9 mouse cellular contexts compared by ENCODE assay signal in genomic region chr19:42432191-42432590, GRCm38 (mm10). TPM values are rescaled to one million over a fixed set of nuclear protein-coding genes. Genes with fewer than 3 reads are reported as not detected.
DNase-seq lines count a peak whose midpoint lies in the region; ATAC-seq and TF ChIP-seq lines count a peak whose summit lies in the region.
"Had no signal": no experiment of that assay in that cellular context is flagged by ENCODE, and none has a peak within 500 bp of the region (broad histone marks: within the 10 kb centered on the region; RNA-seq: fewer than 3 reads in every experiment).

No protein-coding gene starts in this region.

- in situ Hi-C loops in Patski (cut with MboI; ENCODE audit: low pct_unique_long_range_greater_than_20kb): no loop called here

- H3K27ac ChIP-seq in heart, embryonic 10.5 days: peak overlapping the region; percentile 52; the same call in 1 of the 2 replicates
- no peak overlapping the region for H3K27ac ChIP-seq in heart, embryonic 14.5 days (replicated peaks in 1 of 2; ENCODE audit: control insufficient read depth in 1 of 2, insufficient read depth in 1 of 2, low read depth in 2 of 2, low read length in 2 of 2)
- H3K27ac ChIP-seq in limb, embryonic 13.5 days: no peak overlapping the region
- peak overlapping the region; percentile 91 for H3K27ac ChIP-seq in neural tube, embryonic 15.5 days (replicated peaks)

- WGBS in heart, embryonic 10.5 days: under 1% methylated on average over 35 of the region's 44 CpGs
- whole genome bisulfite sequencing in heart, embryonic 14.5 days: under 1% methylated on average over 41 of the region's 44 CpGs
- WGBS in limb, embryonic 13.5 days: under 1% methylated on average over 33 of the region's 44 CpGs
- WGBS in neural tube, embryonic 15.5 days: under 1% methylated on average over 42 of the region's 44 CpGs

- H3K36me3 ChIP-seq in heart, embryonic 10.5 days: no peaks in the 10 kb centered on the region
- H3K36me3 ChIP-seq in heart, embryonic 14.5 days (ENCODE audit: control insufficient read depth, insufficient read depth, low read length): no peaks in the 10 kb centered on the region
- no peaks in the 10 kb centered on the region for H3K36me3 ChIP-seq in limb, embryonic 13.5 days
- no peaks in the 10 kb centered on the region for H3K36me3 ChIP-seq in neural tube, embryonic 15.5 days

- H3K9me3 ChIP-seq in heart, embryonic 10.5 days: no peaks in the 10 kb centered on the region
- H3K9me3 ChIP-seq in heart, embryonic 14.5 days (ENCODE audit: control insufficient read depth, low read length): no peaks in the 10 kb centered on the region
- H3K9me3 ChIP-seq in limb, embryonic 13.5 days: no peaks in the 10 kb centered on the region
- H3K9me3 ChIP-seq in neural tube, embryonic 15.5 days (replicated peaks): no peaks in the 10 kb centered on the region

- no peak for DNase-seq in heart, embryonic 10.5 days (ENCODE audit: low spot score)
- no peak for DNase-seq in heart, postnatal 25 days (ENCODE audit: low spot score)
- no peak for DNase-seq in Patski (ENCODE audit: low read depth, low spot score)
- no peak for DNase-seq in MN1 (ENCODE audit: low spot score)

- peak overlapping the region; percentile 88 for H3K4me2 ChIP-seq in heart, embryonic 14.5 days (ENCODE audit: low read length)
- H3K4me2 ChIP-seq in limb, embryonic 13.5 days (replicated peaks): peak overlapping the region; percentile 89
- peak overlapping the region; percentile 86 for H3K4me2 ChIP-seq in neural tube, embryonic 15.5 days

- CTCF ChIA-PET in Patski (lab: Charles Lee): interaction anchor here (0.6 to 3.6 kb wide), 4 partner anchors 11 to 53 kb away, joined by 3 to 11 read pairs (median 4); no protein-coding TSS in a partner anchor

- peaks cover 19% of the 10 kb centered on the region for H3K4me1 ChIP-seq in heart, embryonic 10.5 days
- H3K4me1 ChIP-seq in heart, embryonic 14.5 days (ENCODE audit: control insufficient read depth in 2 of 2, insufficient read depth in 2 of 2, low read length in 2 of 2): peaks cover 0 to 12% of the 10 kb centered on the region in 2 experiments; a peak in 3 of 4 replicates
- peaks cover 13% of the 10 kb centered on the region for H3K4me1 ChIP-seq in limb, embryonic 13.5 days
- peaks cover 37% of the 10 kb centered on the region for H3K4me1 ChIP-seq in neural tube, embryonic 15.5 days

- TF ChIP-seq CTCF in Patski (IDR thresholded peaks at IDR 0.05): no peak

- H3K9ac ChIP-seq in heart, embryonic 14.5 days (ENCODE audit: low read length): no peak overlapping the region
- peak overlapping the region; percentile 63 for H3K9ac ChIP-seq in limb, embryonic 13.5 days
- peak overlapping the region; percentile 75 for H3K9ac ChIP-seq in neural tube, embryonic 15.5 days (replicated peaks)

- POLR2A ChIA-PET in Patski (lab: Charles Lee): interaction anchor here (1.4 kb wide), 1 partner anchor 11 kb away, joined by 4 read pairs; no protein-coding TSS in a partner anchor

- intact Hi-C loops in heart, postnatal 25 days (cut with DNase I): no loop called here

- H3K4me3 ChIP-seq in heart, embryonic 10.5 days: peak overlapping the region; percentile 70
- H3K4me3 ChIP-seq in heart, embryonic 14.5 days (ENCODE audit: control insufficient read depth in 1 of 2, insufficient read depth in 1 of 2, low read depth in 1 of 2, low read length in 2 of 2): peak overlapping the region; percentile 43 to 48
- H3K4me3 ChIP-seq in limb, embryonic 13.5 days: peak overlapping the region; percentile 55
- H3K4me3 ChIP-seq in neural tube, embryonic 15.5 days (replicated peaks): peak overlapping the region; percentile 65

- peaks cover 95% of the 10 kb centered on the region for H3K27me3 ChIP-seq in heart, embryonic 10.5 days (ENCODE audit: insufficient read depth, poor library complexity, severe bottlenecking)
- peaks cover 75% of the 10 kb centered on the region for H3K27me3 ChIP-seq in Patski
- peaks cover 92% of the 10 kb centered on the region for H3K27me3 ChIP-seq in heart, embryonic 14.5 days (ENCODE audit: control insufficient read depth, insufficient read depth, low read length)
- peaks cover 75% of the 10 kb centered on the region for H3K27me3 ChIP-seq in limb, embryonic 13.5 days
- peaks cover 15% of the 10 kb centered on the region; the same call in 1 of the 2 replicates for H3K27me3 ChIP-seq in neural tube, embryonic 15.5 days (replicated peaks)

- ATAC-seq in Patski: peak; percentile 25
- peak; percentile 43; the same call in 1 of the 2 replicates for ATAC-seq in common myeloid progenitor, adult 5-6 weeks (replicated peaks; ENCODE audit: low read depth, poor library complexity, severe bottlenecking)
- ATAC-seq in heart, embryonic 14.5 days (ENCODE audit: insufficient number of reproducible peaks, insufficient read depth, low FRiP score, low read depth): no peak
- ATAC-seq in limb, embryonic 13.5 days (ENCODE audit: low FRiP score, low read depth): peak; percentile 51; the same call in 1 of the 2 replicates
- peak; percentile 76 for ATAC-seq in neural tube, embryonic 15.5 days (ENCODE audit: low FRiP score)

RNA-seq across cellular contexts. Expression of gene Crtac1, which starts 0.6 kb away (rescaled TPM):
- 0.07 and 0.28 TPM in 2 replicates for polyA plus RNA-seq in heart, embryonic 10.5 days (2016; fragmentation: Nextera tagmentation; extraction: Ambion mirVana)
- under 1 TPM in 1 of 2 experiments, not detected in 1; 0.10 TPM for total RNA-seq in heart, postnatal 25 days (2021)
- 15.3 TPM for polyA plus RNA-seq in Patski (2021)
- total RNA-seq in common myeloid progenitor, adult 5-6 weeks (2017): not detected in 2 replicates
- 0.80 and 1.1 TPM in 2 replicates for polyA plus RNA-seq in heart, embryonic 14.5 days (2014; fragmentation: Nextera tagmentation; extraction: Ambion mirVana)
- 3.8 and 3.9 TPM in 2 replicates for polyA plus RNA-seq in limb, embryonic 13.5 days (2015; fragmentation: Nextera tagmentation; extraction: Ambion mirVana)
- 60.5 and 71.4 TPM in 2 replicates for polyA plus RNA-seq in neural tube, embryonic 15.5 days (2015; fragmentation: Nextera tagmentation; extraction: Ambion mirVana)
- polyA plus RNA-seq: spleen, adult 2 months had no signal

Comparison
In these comparisons a context has a peak if more than half of its experiments do, and no peak if none do; other contexts are left out.
1. H3K27ac ChIP-seq: peak in heart, embryonic 10.5 days (single experiment) and neural tube, embryonic 15.5 days (single experiment); none in heart, embryonic 14.5 days (0 of 2) and limb, embryonic 13.5 days (single experiment).
2. Peak in every context shown above with its lines, with median percentiles within 50 percentile points of each other: H3K4me3 ChIP-seq and H3K4me2 ChIP-seq.